Mouse (Mus musculus) frontal cortex, postnatal 36 days (tissue): ENCODE results near the gene Gm5148.

Experiments
- DNase-seq, 2 experiments: peaks; one replicate each; pipeline ENCODE4 v3.0.0; 2022; ENCODE audit warnings: low spot score in 2 of 2

The Gm5148 gene

DNA sequence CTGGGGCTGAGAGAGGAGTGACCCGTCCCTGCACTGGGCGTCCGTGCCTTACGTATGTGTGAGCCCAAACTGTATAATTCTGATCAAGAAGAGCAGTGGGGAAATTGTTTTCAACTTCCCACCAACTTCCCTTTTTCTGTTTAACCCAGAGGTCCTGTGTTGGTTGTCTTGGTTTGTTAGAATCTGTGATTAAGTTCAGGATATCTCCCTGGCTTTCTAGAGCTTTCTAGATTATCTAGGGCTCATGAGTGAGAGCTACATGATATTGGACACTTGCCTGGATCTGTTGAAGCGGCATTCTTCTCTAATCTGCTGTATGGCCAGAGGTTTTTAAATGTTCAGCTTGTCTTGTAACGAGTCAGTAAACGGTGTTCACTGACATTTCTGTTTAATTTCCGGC lies 30.7 kb downstream of the Gm5148 start:
- no peak for DNase-seq

GRCm38 (mm10) chr3:37692945-37693344 lies 31.3 kb downstream of the Gm5148 start:
- no peak for DNase-seq

DNA sequence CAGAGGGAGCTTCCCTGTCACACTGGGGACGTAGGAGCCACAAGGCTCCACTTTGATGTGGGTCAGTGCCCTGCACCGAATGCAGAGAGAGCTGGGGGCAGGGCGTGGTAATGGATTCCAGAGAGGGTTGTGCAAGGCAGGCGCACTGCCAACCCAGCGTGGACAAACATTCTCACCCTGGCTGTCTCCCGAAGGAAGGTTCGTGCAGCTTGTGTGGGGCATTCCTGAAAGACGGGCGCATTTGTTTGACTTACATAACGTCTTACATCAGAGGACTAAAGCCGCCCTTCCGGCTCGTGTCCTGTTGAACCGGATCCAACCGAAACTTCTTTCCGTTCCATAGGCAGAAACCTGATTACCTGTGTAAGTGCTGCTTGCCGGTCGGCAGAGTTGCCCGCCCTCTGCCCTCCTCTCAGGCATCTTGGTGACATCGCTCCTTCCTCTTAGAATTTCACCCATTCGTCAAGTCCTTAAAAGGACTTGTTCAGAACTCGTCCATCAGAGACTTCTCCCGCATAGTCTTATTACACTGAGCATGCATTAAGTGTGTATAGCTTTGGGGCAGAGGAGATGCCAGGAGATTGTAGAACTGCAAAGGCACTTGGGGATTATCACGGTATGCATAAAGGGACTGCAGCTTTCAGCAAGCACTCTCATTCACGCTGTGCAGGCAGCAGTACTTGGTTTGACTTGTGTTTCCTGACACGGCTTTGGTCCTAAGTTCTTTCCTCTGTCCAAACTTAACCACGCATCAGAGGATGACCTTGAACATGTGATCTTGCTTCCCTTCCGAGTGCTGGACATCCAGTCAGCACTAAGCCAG lies 36.9 kb downstream of the Gm5148 start:
- DNase-seq: peak; percentile 51 to 75

- no peak for DNase-seq
Measured at GRCm38 (mm10) chr3:37686751-37687150, 37.5 kb downstream of the Gm5148 start.

GRCm38 (mm10) chr3:37686219-37686618 lies 38.1 kb downstream of the Gm5148 start:
- no peak for DNase-seq

DNA sequence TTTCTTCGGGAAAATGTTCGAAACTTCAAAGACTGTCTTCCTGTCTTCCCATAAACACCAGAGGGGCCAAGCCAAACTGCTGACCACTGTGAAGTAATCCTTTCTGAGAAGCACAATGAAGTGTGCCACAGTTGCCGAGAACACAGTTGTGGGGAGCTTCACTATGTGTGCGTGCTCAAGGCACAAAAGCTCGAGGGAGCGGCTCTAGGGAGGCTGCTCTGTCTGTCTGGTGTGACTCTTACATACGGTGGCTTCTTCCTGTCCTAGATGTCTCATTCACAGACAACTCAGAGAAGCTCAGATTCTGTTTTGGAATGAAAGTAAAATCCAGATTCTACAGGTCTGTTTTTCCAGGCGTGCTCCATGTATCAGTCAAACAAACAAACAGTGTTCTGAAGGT lies 48.0 kb downstream of the Gm5148 start:
- DNase-seq: no peak

DNA sequence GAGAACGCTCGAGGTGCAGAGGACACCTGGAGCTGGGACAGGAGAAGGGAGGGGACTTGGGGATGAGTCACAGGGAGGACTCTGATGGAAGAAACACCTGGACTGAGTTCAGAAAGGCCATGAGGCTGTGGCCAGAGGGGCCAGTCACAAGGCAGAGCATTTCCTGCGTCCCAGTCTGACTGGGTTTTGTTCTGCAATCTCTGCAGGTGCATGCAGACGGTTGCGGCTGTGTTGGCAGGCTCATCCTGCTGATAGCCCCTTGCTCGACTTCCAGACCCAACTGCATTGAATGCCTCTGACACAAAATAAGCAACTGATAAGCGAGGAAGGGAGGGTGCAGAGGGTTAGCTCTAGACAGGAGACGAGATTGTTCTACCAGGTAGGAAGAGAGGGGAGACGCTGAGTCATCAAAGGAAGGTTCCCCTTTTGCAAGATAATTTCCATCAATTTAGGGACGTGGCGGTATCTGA lies 49.2 kb downstream of the Gm5148 start:
- DNase-seq: no peak

DNA sequence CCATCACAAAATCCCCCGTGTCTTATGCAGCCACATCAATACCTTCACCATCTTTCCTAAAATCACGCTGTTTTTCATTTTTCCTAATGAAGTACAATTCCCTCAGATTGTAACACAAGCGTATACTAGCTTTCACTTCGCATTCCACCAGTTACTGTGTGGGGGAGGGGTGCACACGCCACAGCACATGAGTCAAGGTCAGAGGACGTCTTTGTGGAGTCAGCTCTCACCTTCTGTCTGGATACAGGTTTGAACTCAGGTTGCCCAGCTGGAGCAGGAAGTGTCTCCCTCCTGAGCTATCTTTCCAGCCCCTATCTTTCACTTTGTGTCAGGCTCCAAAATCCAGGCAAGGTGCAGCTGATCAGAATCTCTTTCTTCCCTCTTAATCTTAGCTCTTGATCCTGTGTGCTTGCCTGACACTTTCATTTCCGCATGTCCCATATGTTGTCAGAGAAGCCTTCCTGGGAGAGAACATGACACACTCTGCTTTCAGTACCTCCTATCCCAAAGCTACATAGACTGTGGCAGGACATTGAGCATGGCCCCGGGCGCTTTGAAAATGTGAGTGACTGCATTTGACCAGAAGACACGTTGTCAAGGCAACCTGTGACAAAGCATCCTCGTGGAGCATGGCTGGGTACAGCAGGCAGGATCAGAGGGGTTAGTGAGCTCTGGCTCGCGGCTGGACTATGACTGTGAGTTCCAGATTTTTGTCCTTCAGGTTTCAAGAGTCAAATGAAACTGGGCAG lies 50.6 kb downstream of the Gm5148 start:
- no peak for DNase-seq

GRCm38 (mm10) chr3:37672266-37673040 lies 51.8 kb downstream of the Gm5148 start:
- DNase-seq: no peak

DNA sequence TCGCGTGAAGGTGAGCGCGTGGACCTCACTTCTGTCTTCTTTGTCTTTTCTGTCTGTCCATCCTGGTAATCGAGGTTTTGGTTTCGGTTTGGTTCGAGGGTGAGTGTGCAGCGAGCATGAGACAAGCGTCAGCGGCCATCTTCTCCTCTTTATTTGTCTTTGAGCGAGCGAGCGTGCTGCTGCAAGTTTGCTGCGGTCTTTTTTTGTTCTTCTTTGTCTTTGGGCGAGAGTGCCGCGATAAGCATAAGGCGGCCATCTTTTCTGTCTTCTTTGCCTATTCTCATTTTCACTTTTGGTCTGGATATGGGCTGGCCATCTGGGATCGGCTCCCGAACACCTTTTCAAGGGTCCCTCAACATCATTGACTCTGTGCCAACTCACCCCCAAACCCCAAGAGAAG lies 55.2 kb downstream of the Gm5148 start:
- no peak for DNase-seq

- DNase-seq: no peak
Measured at GRCm38 (mm10) chr3:37668652-37669051, 55.6 kb downstream of the Gm5148 start.

DNA sequence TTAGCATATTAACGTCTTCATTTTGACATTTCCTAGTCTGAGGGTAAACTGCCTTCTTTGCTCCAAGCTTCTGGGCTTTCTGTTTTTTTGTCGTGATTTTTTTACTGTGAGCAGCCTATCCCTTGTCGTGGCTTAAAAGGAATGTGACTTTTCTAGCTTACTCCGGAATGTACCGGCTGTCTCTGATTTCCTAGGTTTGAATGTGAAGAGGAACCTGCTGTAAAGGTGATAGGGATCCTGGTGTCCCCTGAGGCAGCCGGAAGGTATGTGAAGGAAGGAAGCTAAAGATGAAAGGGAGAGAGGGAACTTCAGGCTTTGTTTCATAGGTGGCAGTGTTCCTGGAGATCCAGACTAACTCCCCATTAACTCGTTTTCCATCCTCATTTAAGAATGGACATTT lies 56.6 kb downstream of the Gm5148 start:
- no peak for DNase-seq

GRCm38 (mm10) chr3:37667119-37667467 lies 57.2 kb downstream of the Gm5148 start:
- no peak for DNase-seq

GRCm38 (mm10) chr3:37666291-37667118 lies 57.8 kb downstream of the Gm5148 start:
- DNase-seq: no peak
